Comparison of ENCODE assay signal across 24 mouse cellular contexts in genomic region chr11:93736618-93737017, GRCm38 (mm10).
DNase-seq lines count a peak whose midpoint lies in the region; ATAC-seq and TF ChIP-seq lines count a peak whose summit lies in the region.
"Had no signal": no experiment of that assay in that cellular context is flagged by ENCODE, and none has a peak within 500 bp of the region (broad histone marks: within the 10 kb centered on the region; RNA-seq: fewer than 3 reads in every experiment).

No protein-coding gene starts in this region.

- dilution Hi-C loops in CH12.LX (cut with MboI; ENCODE audit: extremely low pct_ligation_motif_present, extremely low pct_unique_long_range_greater_than_20kb, low sequenced_read_pairs): no loop called here

- H3K4me2 ChIP-seq in liver, embryonic 11.5 days: no peak overlapping the region
- H3K4me2 ChIP-seq in CH12.LX (ENCODE audit: insufficient read depth, low read depth, poor library complexity, severe bottlenecking): no peak overlapping the region
- H3K4me2 ChIP-seq in midbrain, postnatal 0 days (ENCODE audit: low read depth, low read length, poor library complexity, severe bottlenecking): no peak overlapping the region
- H3K4me2 ChIP-seq: embryonic facial prominence, embryonic 13.5 days; embryonic facial prominence, embryonic 15.5 days; forebrain, embryonic 13.5 days; forebrain, embryonic 15.5 days had no signal

- in situ Hi-C loops in CH12.LX (cut with MboI; ENCODE audit: low pct_ligation_motif_present, low pct_unique_long_range_greater_than_20kb, low sequenced_read_pairs): no loop called here

- no peak for TF ChIP-seq RAD21 in CH12.LX (IDR thresholded peaks at IDR 0.05; ENCODE audit: low read depth, low read length)

- no peaks in the 10 kb centered on the region for H3K9me3 ChIP-seq in liver, embryonic 11.5 days (ENCODE audit: control insufficient read depth, low read length)
- no peaks in the 10 kb centered on the region for H3K9me3 ChIP-seq in CH12.LX (replicated peaks; ENCODE audit: low read length)
- no peaks in the 10 kb centered on the region for H3K9me3 ChIP-seq in midbrain, postnatal 0 days (ENCODE audit: low read length)
- H3K9me3 ChIP-seq: embryonic facial prominence, embryonic 13.5 days; embryonic facial prominence, embryonic 15.5 days; forebrain, embryonic 13.5 days; forebrain, embryonic 15.5 days had no signal

- no peak overlapping the region for H3K4me3 ChIP-seq in liver, adult 2 months (ENCODE audit: insufficient read depth, low read depth, low read length)
- no peak overlapping the region for H3K4me3 ChIP-seq in liver, embryonic 11.5 days (ENCODE audit: low read depth, low read length)
- no peak overlapping the region for H3K4me3 ChIP-seq in CH12.LX (replicated peaks in 1 of 3; ENCODE audit: low read depth in 2 of 3, low read length in 2 of 3, poor library complexity in 1 of 3)
- no peak overlapping the region for H3K4me3 ChIP-seq in midbrain, postnatal 0 days (ENCODE audit: low read depth, low read length)
- H3K4me3 ChIP-seq: embryonic facial prominence, embryonic 13.5 days; embryonic facial prominence, embryonic 15.5 days; erythroblast, embryonic 14.5 days; forebrain, embryonic 13.5 days; forebrain, embryonic 15.5 days had no signal

- H3K27me3 ChIP-seq in liver, adult 2 months (ENCODE audit: control insufficient read depth, insufficient read depth, low read length): no peaks in the 10 kb centered on the region
- no peaks in the 10 kb centered on the region for H3K27me3 ChIP-seq in liver, embryonic 11.5 days (replicated peaks; ENCODE audit: control insufficient read depth, insufficient read depth, low read length)
- peaks cover 52% of the 10 kb centered on the region for H3K27me3 ChIP-seq in CH12.LX (replicated peaks)
- no peaks in the 10 kb centered on the region for H3K27me3 ChIP-seq in midbrain, postnatal 0 days (ENCODE audit: insufficient read depth, low read length)
- H3K27me3 ChIP-seq: embryonic facial prominence, embryonic 13.5 days; embryonic facial prominence, embryonic 15.5 days; forebrain, embryonic 13.5 days; forebrain, embryonic 15.5 days had no signal

- H3K4me1 ChIP-seq in liver, adult 2 months (ENCODE audit: control insufficient read depth, insufficient read depth, low read length): peaks cover 4% of the 10 kb centered on the region; the same call in 1 of the 2 replicates
- H3K4me1 ChIP-seq in liver, embryonic 11.5 days (replicated peaks; ENCODE audit: control insufficient read depth, insufficient read depth, low read length): no peaks in the 10 kb centered on the region
- H3K4me1 ChIP-seq in CH12.LX (ENCODE audit: control insufficient read depth in 1 of 2, insufficient read depth in 2 of 2): no peaks in the 10 kb centered on the region
- no peaks in the 10 kb centered on the region for H3K4me1 ChIP-seq in midbrain, postnatal 0 days (ENCODE audit: insufficient read depth, low read length)
- H3K4me1 ChIP-seq: embryonic facial prominence, embryonic 13.5 days; embryonic facial prominence, embryonic 15.5 days; forebrain, embryonic 13.5 days; forebrain, embryonic 15.5 days had no signal

- TF ChIP-seq POLR2A in liver, adult 2 months (IDR thresholded peaks at IDR 0.05; ENCODE audit: extremely low read depth, insufficient read depth, low read length): no peak
- TF ChIP-seq POLR2A in CH12.LX (IDR thresholded peaks at IDR 0.05; ENCODE audit: low read depth, low read length): no peak

- no peaks in the 10 kb centered on the region for H3K36me3 ChIP-seq in liver, adult 2 months (ENCODE audit: control insufficient read depth, insufficient read depth, low read length)
- H3K36me3 ChIP-seq in liver, embryonic 11.5 days (ENCODE audit: control insufficient read depth, insufficient read depth, low read length): no peaks in the 10 kb centered on the region
- no peaks in the 10 kb centered on the region for H3K36me3 ChIP-seq in CH12.LX (replicated peaks in 1 of 2; ENCODE audit: control insufficient read depth in 1 of 2, insufficient read depth in 1 of 2, low read length in 1 of 2)
- H3K36me3 ChIP-seq in midbrain, postnatal 0 days (ENCODE audit: insufficient read depth, low read length): no peaks in the 10 kb centered on the region
- H3K36me3 ChIP-seq: embryonic facial prominence, embryonic 13.5 days; embryonic facial prominence, embryonic 15.5 days; forebrain, embryonic 15.5 days had no signal

- no peak for TF ChIP-seq CTCF in liver, adult 2 months (IDR thresholded peaks at IDR 0.05; ENCODE audit: low read depth, low read length)
- TF ChIP-seq CTCF in CH12.LX (conservative IDR thresholded peaks at IDR 0.05 in 1 of 2, IDR thresholded peaks at IDR 0.05 in 1 of 2; ENCODE audit: low read depth in 2 of 2, low read length in 2 of 2): no peak
- no peak for TF ChIP-seq CTCF in midbrain, postnatal 0 days (IDR thresholded peaks at IDR 0.05)

- no peaks in the 10 kb centered on the region for H3K79me2 ChIP-seq in liver, adult 2 months (ENCODE audit: control insufficient read depth, insufficient read depth, low read length)
- no peaks in the 10 kb centered on the region for H3K79me2 ChIP-seq in CH12.LX (replicated peaks; ENCODE audit: control insufficient read depth, extremely low read depth, insufficient read depth, poor library complexity, severe bottlenecking)

- 93% methylated on average over 10 of the region's 10 CpGs for WGBS in liver, adult 2 months
- 82% methylated on average over 10 of the region's 10 CpGs for WGBS in liver, embryonic 11.5 days
- 94% methylated on average over 10 of the region's 10 CpGs for WGBS in midbrain, postnatal 0 days

- H3K9ac ChIP-seq in liver, adult 2 months (ENCODE audit: low read depth, low read length): no peak overlapping the region
- no peak overlapping the region for H3K9ac ChIP-seq in liver, embryonic 11.5 days (ENCODE audit: low read depth, low read length)
- no peak overlapping the region for H3K9ac ChIP-seq in CH12.LX (ENCODE audit: insufficient read depth, low read depth)
- no peak overlapping the region for H3K9ac ChIP-seq in midbrain, postnatal 0 days (replicated peaks; ENCODE audit: low read length, poor library complexity, severe bottlenecking)
- H3K9ac ChIP-seq: embryonic facial prominence, embryonic 13.5 days; embryonic facial prominence, embryonic 15.5 days; forebrain, embryonic 13.5 days; forebrain, embryonic 15.5 days had no signal

- DNase-seq in liver, adult 2 months (ENCODE audit: extremely low read depth, low read depth, low spot score): peak; percentile 5
- no peak for DNase-seq in liver, embryonic 11.5 days (ENCODE audit: low spot score)
- DNase-seq in 416B (ENCODE audit: low read depth) (peak; percentile 12), CH12.LX (ENCODE audit: extremely low read depth) (no peak)
- no peak for DNase-seq in urinary bladder, postnatal 14 days (ENCODE audit: low spot score)
- DNase-seq in midbrain, postnatal 0 days (ENCODE audit: low spot score): no peak
- DNase-seq: adrenal gland, adult 2 months; adrenal gland, postnatal 10 days; adrenal gland, postnatal 25 days; B cell, adult 2 months; cerebellum, adult 11 months; cerebellum, adult 18-20 months; cerebellum, adult 8-10 months; cerebellum, adult 9-11 months; cerebellum, postnatal 14 days; cerebellum, postnatal 36 days; embryo, embryonic 11 days had no signal

- no peak for TF ChIP-seq EP300 in CH12.LX (IDR thresholded peaks at IDR 0.05; ENCODE audit: low read length)

- no peak overlapping the region for H3K27ac ChIP-seq in liver, adult 2 months (replicated peaks; ENCODE audit: insufficient read depth, low read depth, low read length)
- H3K27ac ChIP-seq in liver, embryonic 11.5 days (ENCODE audit: low read depth, low read length): no peak overlapping the region
- H3K27ac ChIP-seq in CH12.LX (ENCODE audit: insufficient read depth, low read depth): no peak overlapping the region
- no peak overlapping the region for H3K27ac ChIP-seq in midbrain, postnatal 0 days (ENCODE audit: low read depth, low read length)
- H3K27ac ChIP-seq: embryonic facial prominence, embryonic 13.5 days; embryonic facial prominence, embryonic 15.5 days; forebrain, embryonic 13.5 days; forebrain, embryonic 15.5 days had no signal

- ATAC-seq in liver, embryonic 11.5 days (replicated peaks; ENCODE audit: low FRiP score): no peak
- ATAC-seq in megakaryocyte, adult 5-6 weeks (ENCODE audit: poor library complexity, severe bottlenecking): peak; percentile 67
- ATAC-seq in midbrain, postnatal 0 days (ENCODE audit: low FRiP score): no peak
- ATAC-seq: CD4-positive, CD25-positive, alpha-beta regulatory T cell, adult 4 months; forebrain, embryonic 13.5 days; forebrain, embryonic 15.5 days had no signal

TF ChIP-seq in CH12.LX, 34 proteins besides CTCF, POLR2A, EP300 and RAD21:
- TF ChIP-seq ELF1 (IDR thresholded peaks at IDR 0.05; ENCODE audit: low read depth, low read length) (peak; percentile 42; the same call in 1 of the 2 replicates), POLR2AphosphoS2 (IDR thresholded peaks at IDR 0.05; ENCODE audit: low read depth, low read length) (no peak), IRF4 (IDR thresholded peaks at IDR 0.05; ENCODE audit: low read depth, low read length) (peak; percentile 21; the same call in 1 of the 2 replicates), BHLHE40 (IDR thresholded peaks at IDR 0.05; ENCODE audit: low read depth, low read length) (0 out of 2 replicates have a peak, but pooled peaks have one; percentile 10), ETS1 (conservative IDR thresholded peaks at IDR 0.05; ENCODE audit: low read depth, low read length) (no peak)

Comparison
In these comparisons a context has a peak if more than half of its experiments do, and no peak if none do; other contexts are left out.
1. DNase-seq: peak in liver, adult 2 months (single experiment) and 416B (single experiment); none in liver, embryonic 11.5 days (single experiment), CH12.LX (single experiment), urinary bladder, postnatal 14 days (single experiment) and midbrain, postnatal 0 days (single experiment).